Mouse (Mus musculus) intestine, embryonic 14.5 days (tissue): ENCODE data around the gene Clasp1. TPM values are rescaled to one million over a fixed set of nuclear protein-coding genes. Genes with fewer than 3 reads are reported as not detected.

Source experiments
- ATAC-seq: fragments of 200-750 bp; cut with Nextera tagmentation; replicated peaks from 2 replicates; pipeline ENCODE4 v1.8.0; 2017; ENCODE audit warnings: low read depth, moderate number of reproducible peaks, moderate TSS enrichment, moderate library complexity; ENCODE audit not compliant: low FRiP score, low TSS enrichment
- DNase-seq: peaks from one replicate; pipeline ENCODE4 v3.0.0-alpha.2; 2018; ENCODE audit warnings: low spot score
- H3K27ac ChIP-seq: fragments of 300-500 bp; sonication (generic); 2 replicates; pipeline ENCODE4 v1.5.1; 2014; ENCODE audit warnings: low read depth, mild to moderate bottlenecking, control low read depth
- H3K27me3 ChIP-seq: fragments of 300-500 bp; sonication (generic); replicated peaks from 2 replicates; pipeline ENCODE4 v1.6.1; 2014; ENCODE audit warnings: low read length, control low read depth; ENCODE audit not compliant: control insufficient read depth, insufficient read depth
- H3K36me3 ChIP-seq: fragments of 300-500 bp; sonication (generic); 2 replicates; pipeline ENCODE4 v1.6.1; 2014; ENCODE audit warnings: low read length, control low read depth; ENCODE audit not compliant: control insufficient read depth, insufficient read depth
- H3K4me1 ChIP-seq: fragments of 300-500 bp; sonication (generic); replicated peaks from 2 replicates; pipeline ENCODE4 v1.6.1; 2014; ENCODE audit warnings: low read length, control low read depth, mixed read lengths; ENCODE audit not compliant: control insufficient read depth, insufficient read depth
- H3K4me2 ChIP-seq: fragments of 300-500 bp; sonication (generic); 2 replicates; pipeline ENCODE4 v1.6.1; 2014; ENCODE audit warnings: low read length
- H3K4me3 ChIP-seq: fragments of 300-500 bp; sonication (generic); 2 replicates; pipeline ENCODE4 v1.5.1; 2014; ENCODE audit warnings: low read depth, low read length, control low read depth, mixed read lengths
- H3K9ac ChIP-seq: fragments of 300-500 bp; sonication (generic); 2 replicates; pipeline ENCODE4 v1.6.1; 2014; ENCODE audit warnings: mild to moderate bottlenecking, low read length
- H3K9me3 ChIP-seq: fragments of 300-500 bp; sonication (generic); 2 replicates; pipeline ENCODE4 v1.6.1; 2016; ENCODE audit warnings: low read length, control low read depth; ENCODE audit not compliant: control insufficient read depth
- WGBS: fragments of 180-500 bp; shearing (Covaris S2); extraction: QIAGEN DNeasy Blood & Tissue Kit; methylation state at CpG from one replicate; pipeline ENCODE4 v1.1.7; 2014; 5-methylcytosine and 5-hydroxymethylcytosine counted together
- polyA plus RNA-seq: library from polyadenylated mRNA; unstranded; fragments of >200 nt; fragmentation: Nextera tagmentation; extraction: Ambion mirVana; gene quantifications from 2 replicates; pipeline ENCODE4 v1.2.1, GENCODE M21; 2014

Clasp1 gene
- polyA plus RNA-seq: 51.6 and 55.6 TPM in 2 replicates

GRCm38 (mm10) chr1:118388757-118389453 lies at the start of gene Clasp1:
Gene Clasp1 (plus strand): TSS chr1:118389058.
- peak within 1 kb of the TSS; percentile 72 for H3K4me3 ChIP-seq
- peak; percentile 96 for DNase-seq
- H3K9ac ChIP-seq: peak within 1 kb of the TSS; percentile 71
- ATAC-seq: peak; percentile 99
- H3K4me1 ChIP-seq: peaks cover 13% of the 10 kb centered on the region
- no peaks in the 10 kb centered on the region for H3K9me3 ChIP-seq
- H3K36me3 ChIP-seq: 0 out of 2 replicates have a peak, but pooled peaks cover 3% of the 10 kb centered on the region
- peak within 1 kb of the TSS; percentile 85 for H3K27ac ChIP-seq
- H3K27me3 ChIP-seq: no peaks in the 10 kb centered on the region
- H3K4me2 ChIP-seq: peak within 1 kb of the TSS; percentile 87
- under 1% methylated on average over 43 of the region's 44 CpGs for WGBS

GRCm38 (mm10) chr1:118343649-118344435 lies 45.0 kb upstream of the Clasp1 start:
- ATAC-seq (no peak), DNase-seq (no peak)
- Histone ChIP-seq H3K9me3 (no peaks in the 10 kb centered on the region), H3K4me3 (no peak overlapping the region), H3K4me2 (no peak overlapping the region), H3K27me3 (no peaks in the 10 kb centered on the region), H3K27ac (no peak overlapping the region), H3K9ac (no peak overlapping the region), H3K4me1 (no peaks in the 10 kb centered on the region), H3K36me3 (no peaks in the 10 kb centered on the region)
- WGBS: 23% methylated on average over 6 of the region's 6 CpGs

- Histone ChIP-seq H3K27me3 (no peaks in the 10 kb centered on the region), H3K9ac (no peak overlapping the region), H3K27ac (no peak overlapping the region), H3K4me1 (no peaks in the 10 kb centered on the region), H3K4me2 (no peak overlapping the region), H3K4me3 (no peak overlapping the region), H3K36me3 (no peaks in the 10 kb centered on the region), H3K9me3 (no peaks in the 10 kb centered on the region)
- no peak for ATAC-seq
- WGBS: 84% methylated on average over 3 of the region's 3 CpGs
- DNase-seq: no peak
Observed at GRCm38 (mm10) chr1:118349922-118350321, 38.9 kb upstream of the Clasp1 start.

- no peak for DNase-seq
- H3K4me3 ChIP-seq: no peak overlapping the region
- no peaks in the 10 kb centered on the region for H3K4me1 ChIP-seq
- no peak overlapping the region for H3K9ac ChIP-seq
- no peak overlapping the region for H3K27ac ChIP-seq
- no peaks in the 10 kb centered on the region for H3K9me3 ChIP-seq
- H3K4me2 ChIP-seq: no peak overlapping the region
- H3K27me3 ChIP-seq: no peaks in the 10 kb centered on the region
- no peaks in the 10 kb centered on the region for H3K36me3 ChIP-seq
- 74% methylated on average over 6 of the region's 6 CpGs for WGBS
- no peak for ATAC-seq
Observed at GRCm38 (mm10) chr1:118359071-118359761, 29.6 kb upstream of the Clasp1 start.

GRCm38 (mm10) chr1:118367970-118368369 lies 20.9 kb upstream of the Clasp1 start:
- H3K9ac ChIP-seq: no peak overlapping the region
- H3K36me3 ChIP-seq: no peaks in the 10 kb centered on the region
- no peak for DNase-seq
- no peaks in the 10 kb centered on the region for H3K9me3 ChIP-seq
- no peak for ATAC-seq
- H3K4me1 ChIP-seq: no peaks in the 10 kb centered on the region
- no peak overlapping the region for H3K4me2 ChIP-seq
- H3K27ac ChIP-seq: no peak overlapping the region
- 86% methylated on average over 1 of the region's 1 CpGs for WGBS
- H3K27me3 ChIP-seq: no peaks in the 10 kb centered on the region
- no peak overlapping the region for H3K4me3 ChIP-seq

GRCm38 (mm10) chr1:118368721-118369461 lies 20.0 kb upstream of the Clasp1 start:
- Histone ChIP-seq H3K9me3 (no peaks in the 10 kb centered on the region), H3K4me2 (no peak overlapping the region), H3K27me3 (no peaks in the 10 kb centered on the region), H3K9ac (no peak overlapping the region), H3K4me3 (no peak overlapping the region), H3K4me1 (no peaks in the 10 kb centered on the region), H3K27ac (no peak overlapping the region), H3K36me3 (no peaks in the 10 kb centered on the region)
- no peak for DNase-seq
- 67% methylated on average over 3 of the region's 3 CpGs for WGBS
- ATAC-seq: no peak

- no peak overlapping the region for H3K4me3 ChIP-seq
- H3K36me3 ChIP-seq: no peaks in the 10 kb centered on the region
- no peak overlapping the region for H3K27ac ChIP-seq
- H3K4me1 ChIP-seq: no peaks in the 10 kb centered on the region
- ATAC-seq (no peak), DNase-seq (no peak)
- H3K9ac ChIP-seq: no peak overlapping the region
- no peak overlapping the region for H3K4me2 ChIP-seq
- H3K27me3 ChIP-seq: no peaks in the 10 kb centered on the region
- H3K9me3 ChIP-seq: 0 out of 2 replicates have a peak, but pooled peaks cover 2% of the 10 kb centered on the region
- 74% methylated on average over 5 of the region's 5 CpGs for WGBS
Observed at GRCm38 (mm10) chr1:118377784-118378183, 11.1 kb upstream of the Clasp1 start.
